Mouse (Mus musculus): ENCODE data around the gene Fam208a. TPM values are rescaled to one million over a fixed set of nuclear protein-coding genes. Genes with fewer than 3 reads are reported as not detected.

Gene Fam208a
- polyA plus RNA-seq, 1 experiment from 2014 or later = 15.3 TPM

Small RNAs within 50 kb of the gene (microRNA-seq; reads per million reads assigned to microRNA genes)
- gene Gm23633 = not detected

Other genes with a start within 250 kb of the Fam208a start
- gene Ccdc66, start 79.6 kb downstream of the Fam208a start, polyA plus RNA-seq (2016; fragmentation: Nextera tagmentation; extraction: Ambion mirVana) = 14.1 and 17.2 TPM in 2 replicates
- 3.7 and 4.8 TPM in 2 replicates for gene Erc2, start 193.6 kb downstream of the Fam208a start, polyA plus RNA-seq (2016; fragmentation: Nextera tagmentation; extraction: Ambion mirVana)